Mouse (Mus musculus) macrophage (primary cell): ENCODE measurements around the gene Tfpt. TPM values are rescaled to one million over a fixed set of nuclear protein-coding genes. Genes with fewer than 3 reads are reported as not detected.
"Not testable (repeated sequence)": the region's sequence is repeated elsewhere in the genome, so short reads cannot be mapped to it uniquely, and the experiment has no call there.

ENCODE experiments used
- H3K27ac ChIP-seq: fragments of 350-480 bp; formaldehyde crosslinking; 2 replicates; pipeline ENCODE4 v1.9.0; 2021
- H3K36me3 ChIP-seq: fragments of 350-480 bp; formaldehyde crosslinking; 2 replicates; pipeline ENCODE4 v1.9.0; 2021; ENCODE audit errors: inconsistent target
- H3K4me3 ChIP-seq: fragments of 350-480 bp; formaldehyde crosslinking; 2 replicates; pipeline ENCODE4 v1.9.0; 2021; ENCODE audit errors: inconsistent target
- H3K79me2 ChIP-seq: fragments of 350-480 bp; formaldehyde crosslinking; 2 replicates; pipeline ENCODE4 v1.9.0; 2021; ENCODE audit errors: inconsistent target
- WGBS: methylation state at CpG from one replicate; pipeline ENCODE4 v1.1.7; 2026; ENCODE audit warnings: inconsistent platforms; ENCODE audit not compliant: missing documents; 5-methylcytosine and 5-hydroxymethylcytosine counted together
- polyA plus RNA-seq: library from polyadenylated mRNA; stranded (reverse); fragments of 250-400 nt; gene quantifications from 3 replicates; pipeline ENCODE4 v1.2.4, GENCODE M21; 2018; ENCODE audit warnings: inconsistent platforms

Tfpt gene
- polyA plus RNA-seq, 1 experiment from 2014 or later, result 16.1 TPM

GRCm38 (mm10) chr7:3576354-3577124, 53.2 kb downstream of the Tfpt start:
- no peak overlapping the region for H3K4me3 ChIP-seq
- 82% methylated on average over 4 of the region's 5 CpGs for WGBS
- H3K36me3 ChIP-seq, result no peaks in the 10 kb centered on the region
- no peaks in the 10 kb centered on the region for H3K79me2 ChIP-seq
- no peak overlapping the region for H3K27ac ChIP-seq

GRCm38 (mm10) chr7:3574216-3574615, 55.5 kb downstream of the Tfpt start:
- Histone ChIP-seq H3K27ac (no peak overlapping the region), H3K36me3 (no peaks in the 10 kb centered on the region), H3K79me2 (no peaks in the 10 kb centered on the region), H3K4me3 (no peak overlapping the region)
- 54% methylated on average over 5 of the region's 5 CpGs for WGBS

- H3K79me2 ChIP-seq, result no peaks in the 10 kb centered on the region
- 8% methylated on average over 1 of the region's 1 CpGs for WGBS
These were observed 57.9 kb downstream of the Tfpt start for GRCm38 (mm10) chr7:3571847-3572246.

GRCm38 (mm10) chr7:3570580-3570979, 59.1 kb downstream of the Tfpt start:
- not testable (repeated sequence) for H3K4me3 ChIP-seq, H3K27ac ChIP-seq, H3K79me2 ChIP-seq, H3K36me3 ChIP-seq
- WGBS, result 67% methylated on average over 3 of the region's 3 CpGs

More at GRCm38 (mm10) chr7:3571847-3572246, 57.9 kb downstream of the Tfpt start:
- no peak overlapping the region for H3K4me3 ChIP-seq
- H3K36me3 ChIP-seq, result no peaks in the 10 kb centered on the region
- no peak overlapping the region for H3K27ac ChIP-seq

Other genes with a start within 250 kb of the Tfpt start
- gene Cacng8, start 239.2 kb downstream of the Tfpt start, polyA plus RNA-seq, result not detected in 3 replicates
- gene Cacng6, start 205.7 kb downstream of the Tfpt start, polyA plus RNA-seq, result not detected in 3 replicates
- 0.34 to 0.75 TPM (median 0.42 TPM) in 3 replicates for gene Tarm1, start 127.3 kb downstream of the Tfpt start, polyA plus RNA-seq
- gene Oscar, start 13.8 kb downstream of the Tfpt start, polyA plus RNA-seq, result not detected in 3 replicates
- gene Ndufa3, start 12.6 kb downstream of the Tfpt start, polyA plus RNA-seq, result 207 to 248 TPM (median 217 TPM) in 3 replicates
- 35.3 to 71.0 TPM (median 40.2 TPM) in 3 replicates for gene Prpf31, start 56 bp upstream of the Tfpt start, polyA plus RNA-seq
- 28.4 to 47.4 TPM (median 36.0 TPM) in 3 replicates for gene Cnot3, start 15.3 kb upstream of the Tfpt start, polyA plus RNA-seq
- 13.7 to 21.9 TPM (median 15.4 TPM) in 3 replicates for gene Leng1, start 35.9 kb upstream of the Tfpt start, polyA plus RNA-seq
- 0.28 to 2.0 TPM (median 0.70 TPM) in 3 replicates for gene Tmc4, start 47.6 kb upstream of the Tfpt start, polyA plus RNA-seq
- 16.8 to 42.4 TPM (median 42.3 TPM) in 3 replicates for gene Tsen34, start 62.9 kb upstream of the Tfpt start, polyA plus RNA-seq
- 31.1 to 42.2 TPM (median 40.9 TPM) in 3 replicates for gene Mboat7, start 63.6 kb upstream of the Tfpt start, polyA plus RNA-seq
- gene Rps9, start 74.1 kb upstream of the Tfpt start, polyA plus RNA-seq, result 597 to 1,790 TPM (median 1,385 TPM) in 3 replicates
- 163 to 667 TPM (median 409 TPM) in 3 replicates for gene Pirb, start 90.5 kb upstream of the Tfpt start, polyA plus RNA-seq
- 3.2 to 7.5 TPM (median 4.7 TPM) in 3 replicates for gene Gm15448, start 195.8 kb upstream of the Tfpt start, polyA plus RNA-seq
- 108 to 233 TPM (median 186 TPM) in 3 replicates for gene Pira2, start 215.1 kb upstream of the Tfpt start, polyA plus RNA-seq